Mouse (Mus musculus) midbrain, embryonic 12.5 days (tissue): ENCODE measurements around the gene 4930579F01Rik. TPM values are rescaled to one million over a fixed set of nuclear protein-coding genes. Genes with fewer than 3 reads are reported as not detected.

ENCODE experiments used
- ATAC-seq: fragments of 200-750 bp; cut with Nextera tagmentation; 2 replicates; pipeline ENCODE4 v1.8.0; 2017; ENCODE audit warnings: low read depth, moderate TSS enrichment, moderate library complexity; ENCODE audit not compliant: low FRiP score
- H3K27ac ChIP-seq: fragments of 300-500 bp; sonication (generic); replicated peaks from 2 replicates; pipeline ENCODE4 v1.5.1; 2016; ENCODE audit warnings: mild to moderate bottlenecking
- H3K27me3 ChIP-seq: fragments of 300-500 bp; sonication (generic); 2 replicates; pipeline ENCODE4 v1.6.1; 2016; ENCODE audit warnings: mild to moderate bottlenecking
- H3K36me3 ChIP-seq: fragments of 300-500 bp; sonication (generic); 2 replicates; pipeline ENCODE4 v1.6.1; 2016
- H3K4me1 ChIP-seq: fragments of 300-500 bp; sonication (generic); 2 replicates; pipeline ENCODE4 v1.6.1; 2016
- H3K4me2 ChIP-seq: fragments of 300-500 bp; sonication (generic); replicated peaks from 2 replicates; pipeline ENCODE4 v1.6.1; 2016; ENCODE audit warnings: mild to moderate bottlenecking, moderate library complexity
- H3K4me3 ChIP-seq: fragments of 300-500 bp; sonication (generic); 2 replicates; pipeline ENCODE4 v1.5.1; 2016; ENCODE audit warnings: mild to moderate bottlenecking
- H3K9ac ChIP-seq: fragments of 300-500 bp; sonication (generic); replicated peaks from 2 replicates; pipeline ENCODE4 v1.6.1; 2016; ENCODE audit warnings: mild to moderate bottlenecking, moderate library complexity
- H3K9me3 ChIP-seq: fragments of 300-500 bp; sonication (generic); 2 replicates; pipeline ENCODE4 v1.6.1; 2016; ENCODE audit warnings: mild to moderate bottlenecking
- WGBS: fragments of 180-500 bp; shearing (Covaris S2); methylation state at CpG from one replicate; pipeline ENCODE4 v1.1.7; 2016; 5-methylcytosine and 5-hydroxymethylcytosine counted together
- polyA plus RNA-seq: library from polyadenylated mRNA; unstranded; fragments of >200 nt; fragmentation: Nextera tagmentation; extraction: Ambion mirVana; gene quantifications from 2 replicates; pipeline ENCODE4 v1.2.1, GENCODE M21; 2016

The 4930579F01Rik gene
- polyA plus RNA-seq, 1 experiment from 2014 or later, result not detected

GRCm38 (mm10) chr3:138182019-138182418, 11.6 kb downstream of the 4930579F01Rik start:
- Histone ChIP-seq H3K4me1 (peaks cover 5% of the 10 kb centered on the region; the same call in 1 of the 2 replicates), H3K36me3 (no peaks in the 10 kb centered on the region), H3K27me3 (no peaks in the 10 kb centered on the region), H3K4me3 (no peak overlapping the region), H3K9me3 (no peaks in the 10 kb centered on the region), H3K4me2 (no peak overlapping the region), H3K27ac (no peak overlapping the region), H3K9ac (no peak overlapping the region)
- WGBS, result 90% methylated on average over 2 of the region's 2 CpGs
- no peak for ATAC-seq

- Histone ChIP-seq H3K9ac (no peak overlapping the region), H3K27ac (no peak overlapping the region), H3K4me2 (no peak overlapping the region), H3K9me3 (0 out of 2 replicates have a peak, but pooled peaks cover 3% of the 10 kb centered on the region), H3K4me3 (no peak overlapping the region), H3K36me3 (no peaks in the 10 kb centered on the region), H3K27me3 (no peaks in the 10 kb centered on the region), H3K4me1 (no peaks in the 10 kb centered on the region)
- 92% methylated on average over 6 of the region's 6 CpGs for WGBS
- ATAC-seq, result no peak
Observed at GRCm38 (mm10) chr3:138175551-138175950, 18.1 kb downstream of the 4930579F01Rik start.

- 75% methylated on average over 10 of the region's 10 CpGs for WGBS
Observed at GRCm38 (mm10) chr3:138173291-138173690, 20.3 kb downstream of the 4930579F01Rik start.

GRCm38 (mm10) chr3:138162553-138163183, 31.0 kb downstream of the 4930579F01Rik start:
- H3K9ac ChIP-seq, result no peak overlapping the region
- WGBS, result 54% methylated on average over 4 of the region's 4 CpGs
- H3K4me3 ChIP-seq, result no peak overlapping the region
- no peaks in the 10 kb centered on the region for H3K27me3 ChIP-seq
- no peak overlapping the region for H3K27ac ChIP-seq
- H3K9me3 ChIP-seq, result no peaks in the 10 kb centered on the region
- ATAC-seq, result peak; percentile 56; the same call in 1 of the 2 replicates
- no peaks in the 10 kb centered on the region for H3K36me3 ChIP-seq
- H3K4me1 ChIP-seq, result 0 out of 2 replicates have a peak, but pooled peaks cover 4% of the 10 kb centered on the region
- no peak overlapping the region for H3K4me2 ChIP-seq

More at GRCm38 (mm10) chr3:138173291-138173690, 20.3 kb downstream of the 4930579F01Rik start:
- no peak for ATAC-seq
- no peaks in the 10 kb centered on the region for H3K27me3 ChIP-seq
- no peaks in the 10 kb centered on the region for H3K4me1 ChIP-seq
- no peak overlapping the region for H3K27ac ChIP-seq
- H3K4me2 ChIP-seq, result no peak overlapping the region
- H3K9ac ChIP-seq, result no peak overlapping the region
- no peaks in the 10 kb centered on the region for H3K36me3 ChIP-seq
- no peak overlapping the region for H3K4me3 ChIP-seq
- H3K9me3 ChIP-seq, result 0 out of 2 replicates have a peak, but pooled peaks cover 3% of the 10 kb centered on the region

GRCm38 (mm10) chr3:138161623-138162022, 32.0 kb downstream of the 4930579F01Rik start:
- Histone ChIP-seq H3K9me3 (no peaks in the 10 kb centered on the region), H3K27ac (no peak overlapping the region), H3K4me1 (0 out of 2 replicates have a peak, but pooled peaks cover 4% of the 10 kb centered on the region), H3K27me3 (no peaks in the 10 kb centered on the region), H3K36me3 (no peaks in the 10 kb centered on the region), H3K4me2 (no peak overlapping the region), H3K9ac (no peak overlapping the region), H3K4me3 (no peak overlapping the region)
- ATAC-seq, result no peak
- 87% methylated on average over 10 of the region's 10 CpGs for WGBS

GRCm38 (mm10) chr3:138156651-138157050, 37.0 kb downstream of the 4930579F01Rik start:
- ATAC-seq, result no peak
- H3K4me2 ChIP-seq, result no peak overlapping the region
- H3K27ac ChIP-seq, result no peak overlapping the region
- no peak overlapping the region for H3K4me3 ChIP-seq
- H3K4me1 ChIP-seq, result no peaks in the 10 kb centered on the region
- no peak overlapping the region for H3K9ac ChIP-seq
- H3K9me3 ChIP-seq, result no peaks in the 10 kb centered on the region
- 73% methylated on average over 10 of the region's 10 CpGs for WGBS
- no peaks in the 10 kb centered on the region for H3K27me3 ChIP-seq
- H3K36me3 ChIP-seq, result peaks cover 13% of the 10 kb centered on the region

- WGBS, result 92% methylated on average over 4 of the region's 4 CpGs
- Histone ChIP-seq H3K4me1 (no peaks in the 10 kb centered on the region), H3K9me3 (no peaks in the 10 kb centered on the region), H3K27me3 (no peaks in the 10 kb centered on the region), H3K9ac (no peak overlapping the region), H3K4me2 (no peak overlapping the region), H3K36me3 (peaks cover 13% of the 10 kb centered on the region), H3K27ac (no peak overlapping the region), H3K4me3 (no peak overlapping the region)
- no peak for ATAC-seq
Observed at GRCm38 (mm10) chr3:138155062-138155461, 38.6 kb downstream of the 4930579F01Rik start.

GRCm38 (mm10) chr3:138148811-138149210, 44.8 kb downstream of the 4930579F01Rik start:
- no peak overlapping the region for H3K4me2 ChIP-seq
- peaks cover 14% of the 10 kb centered on the region for H3K36me3 ChIP-seq
- no peaks in the 10 kb centered on the region for H3K4me1 ChIP-seq
- ATAC-seq, result no peak
- 94% methylated on average over 2 of the region's 2 CpGs for WGBS
- no peak overlapping the region for H3K9ac ChIP-seq
- H3K27me3 ChIP-seq, result no peaks in the 10 kb centered on the region
- no peaks in the 10 kb centered on the region for H3K9me3 ChIP-seq
- no peak overlapping the region for H3K27ac ChIP-seq
- H3K4me3 ChIP-seq, result no peak overlapping the region

- no peaks in the 10 kb centered on the region for H3K4me1 ChIP-seq
- ATAC-seq, result 0 out of 2 replicates have a peak, but pooled peaks have one; percentile 21
- H3K36me3 ChIP-seq, result peaks cover 5% of the 10 kb centered on the region; the same call in 1 of the 2 replicates
- no peaks in the 10 kb centered on the region for H3K9me3 ChIP-seq
- H3K4me2 ChIP-seq, result peak within 1 kb of the TSS; percentile 62
- WGBS, result 4% methylated on average over 8 of the region's 8 CpGs
- peak within 1 kb of the TSS; percentile 99 for H3K27ac ChIP-seq
- peak within 1 kb of the TSS; percentile 71 for H3K4me3 ChIP-seq
- peak within 1 kb of the TSS; percentile 66 for H3K9ac ChIP-seq
- H3K27me3 ChIP-seq, result no peaks in the 10 kb centered on the region
Observed at GRCm38 (mm10) chr3:138144642-138145171, 48.9 kb downstream of the 4930579F01Rik start, which contains the start of gene Mttp. Mttp (minus strand) TSS chr3:138144968.

- no peak for ATAC-seq
- peak overlapping the region; percentile 62 for H3K4me2 ChIP-seq
- WGBS, result under 1% methylated on average over 18 of the region's 18 CpGs
- H3K27ac ChIP-seq, result peak overlapping the region; percentile 99
- no peaks in the 10 kb centered on the region for H3K9me3 ChIP-seq
- peak overlapping the region; percentile 66 for H3K9ac ChIP-seq
- peak overlapping the region; percentile 71 for H3K4me3 ChIP-seq
- H3K27me3 ChIP-seq, result no peaks in the 10 kb centered on the region
- H3K4me1 ChIP-seq, result no peaks in the 10 kb centered on the region
- peaks cover 5% of the 10 kb centered on the region; the same call in 1 of the 2 replicates for H3K36me3 ChIP-seq
Observed at GRCm38 (mm10) chr3:138144060-138144641, 49.5 kb downstream of the 4930579F01Rik start.

GRCm38 (mm10) chr3:138143315-138144059, 50.1 kb downstream of the 4930579F01Rik start, which contains the start of gene Trmt10a:
Trmt10a (plus strand) TSS chr3:138143448.
- Histone ChIP-seq H3K9ac (peak within 1 kb of the TSS; percentile 66), H3K27me3 (no peaks in the 10 kb centered on the region), H3K27ac (peak within 1 kb of the TSS; percentile 99), H3K36me3 (no peaks in the 10 kb centered on the region), H3K4me1 (no peaks in the 10 kb centered on the region), H3K4me3 (peak within 1 kb of the TSS; percentile 71), H3K9me3 (no peaks in the 10 kb centered on the region), H3K4me2 (peak within 1 kb of the TSS; percentile 62)
- under 1% methylated on average over 70 of the region's 70 CpGs for WGBS
- peak; percentile 99 for ATAC-seq
